Mouse (Mus musculus) frontal cortex, postnatal 10 days (tissue): Measurements from ENCODE around the gene Nbea.
A peak's percentile ranks its signal among the peaks of the same experiment; 100 is the strongest.

Experiments used
- DNase-seq, 2 experiments: peaks; one replicate each; pipeline ENCODE4 v3.0.0; 2022; ENCODE audit warnings: low spot score in 2 of 2, mixed read lengths in 1 of 2

Gene Nbea

DNA sequence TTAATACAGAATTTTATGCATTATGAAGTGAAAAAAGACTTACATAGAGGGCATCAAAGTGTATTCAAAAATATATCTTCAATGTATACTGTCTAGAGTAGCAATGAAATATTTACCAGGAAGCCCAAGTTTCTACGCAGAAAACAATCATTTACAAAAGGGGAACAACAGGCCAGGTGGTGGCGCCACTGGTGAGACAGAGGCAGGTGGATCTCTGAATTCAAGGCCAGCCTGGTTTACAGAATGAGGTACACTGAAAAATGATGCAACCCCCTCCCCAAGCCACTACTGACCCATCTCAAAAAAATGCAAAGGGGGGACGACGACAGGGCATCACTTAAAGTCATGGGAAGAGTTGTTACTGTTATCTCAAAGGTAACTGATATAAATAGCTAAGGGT, 430.9 kb downstream of the Nbea start:
- DNase-seq, result no peak

DNA sequence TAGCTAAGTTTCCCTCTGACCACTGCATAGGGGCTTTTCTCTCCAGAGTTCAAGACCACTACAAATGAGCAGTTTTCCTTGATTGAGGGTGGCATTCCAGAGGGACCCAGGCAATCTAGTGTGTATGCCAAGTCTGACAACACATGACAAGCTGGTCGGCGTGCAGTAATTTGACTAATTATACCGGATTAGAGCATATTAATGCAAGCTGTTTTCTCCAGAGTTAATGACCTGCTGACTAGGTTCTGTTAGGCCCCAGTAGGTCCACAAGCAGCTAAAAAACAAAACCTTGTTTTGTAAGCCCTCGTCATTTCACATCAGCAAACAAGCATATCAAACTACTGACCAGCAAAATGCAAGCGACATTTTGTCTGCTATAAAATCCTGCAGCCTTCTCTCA, 432.1 kb downstream of the Nbea start:
- no peak for DNase-seq

DNA sequence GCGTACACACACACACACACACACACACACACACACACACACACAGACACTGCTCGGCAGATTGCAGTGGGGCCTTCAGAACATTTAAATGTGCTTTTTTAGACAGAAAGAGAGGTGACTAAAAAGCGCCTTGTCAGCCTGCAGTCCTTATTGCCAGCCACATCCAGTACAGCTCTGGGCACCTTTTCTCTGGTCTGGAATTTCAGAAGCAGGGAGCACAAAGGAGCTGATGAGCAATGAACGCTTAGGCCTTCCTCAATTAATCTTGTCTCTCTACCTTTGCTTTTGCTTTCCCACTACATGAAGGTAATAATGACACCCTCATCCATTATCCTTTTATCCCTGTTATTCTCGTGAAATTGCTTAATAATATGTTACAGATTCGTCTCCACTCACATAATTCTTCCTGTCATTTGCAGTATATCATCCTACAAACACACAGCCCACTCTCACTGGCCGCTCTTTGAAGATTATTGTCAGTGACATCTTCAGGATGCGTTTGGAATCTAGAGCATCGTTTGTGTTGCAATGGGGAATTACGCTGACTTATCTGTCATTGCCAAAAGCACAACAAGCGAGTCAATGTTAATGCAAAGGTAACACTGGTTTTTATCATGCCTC, 432.9 kb downstream of the Nbea start:
- no peak for DNase-seq

DNA sequence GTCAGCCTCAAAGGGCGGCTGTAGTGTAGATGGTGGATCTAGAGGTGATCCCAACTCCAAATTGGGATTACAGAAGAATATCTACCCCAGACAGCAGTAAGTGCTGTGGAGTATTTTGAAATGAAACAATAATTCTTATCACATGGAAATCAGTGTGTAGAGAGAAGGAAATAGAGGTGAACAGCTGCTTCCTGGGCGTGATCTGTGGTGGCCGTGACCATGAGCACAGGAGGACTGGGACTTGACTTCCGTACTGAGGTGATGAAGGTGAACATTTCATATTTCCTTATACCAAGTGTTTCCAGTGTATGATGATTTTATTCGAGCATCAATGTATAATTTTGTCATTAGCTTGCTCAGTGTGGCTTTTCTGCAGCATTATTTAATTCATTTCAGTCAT, 439.6 kb downstream of the Nbea start:
- DNase-seq, result no peak

DNA sequence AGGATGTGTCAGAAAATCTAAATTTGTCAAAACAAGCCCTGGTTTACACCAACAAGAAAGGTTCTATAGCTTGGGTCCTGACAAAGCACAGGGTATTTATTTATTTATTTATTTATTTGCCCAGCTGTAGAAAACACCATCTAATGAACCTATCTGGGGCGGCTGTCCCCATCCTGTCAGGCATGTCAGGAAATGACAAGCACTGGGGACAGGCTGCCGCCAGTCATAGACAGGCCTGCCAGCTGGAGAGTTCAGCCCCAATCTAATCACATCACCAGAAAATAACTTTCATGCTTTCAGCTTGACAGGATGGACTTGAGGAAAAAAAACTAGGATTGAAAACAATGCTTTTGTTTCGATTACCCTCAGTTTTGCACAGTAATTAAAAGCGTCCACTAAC, 440.8 kb downstream of the Nbea start:
- DNase-seq, result no peak

DNA sequence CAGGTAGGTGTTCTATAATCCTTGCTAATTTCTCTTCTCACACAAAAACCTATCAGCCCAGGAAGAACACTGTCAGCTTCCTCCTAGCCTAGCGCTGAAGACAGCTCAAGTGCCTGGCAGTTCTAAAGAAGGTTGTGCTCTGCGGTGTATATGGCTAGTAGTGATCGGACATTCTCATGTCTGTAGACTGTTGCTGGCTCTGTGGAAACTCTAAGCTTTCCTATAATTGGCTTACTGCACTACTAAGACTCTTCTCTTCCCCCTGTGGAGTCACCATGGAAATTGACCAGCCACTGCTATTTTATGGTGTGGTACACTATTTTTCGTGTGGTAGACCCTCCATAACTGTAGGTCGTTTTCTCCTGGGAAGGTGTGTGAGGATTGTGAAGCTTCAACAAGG, 441.3 kb downstream of the Nbea start:
- DNase-seq, result no peak

DNA sequence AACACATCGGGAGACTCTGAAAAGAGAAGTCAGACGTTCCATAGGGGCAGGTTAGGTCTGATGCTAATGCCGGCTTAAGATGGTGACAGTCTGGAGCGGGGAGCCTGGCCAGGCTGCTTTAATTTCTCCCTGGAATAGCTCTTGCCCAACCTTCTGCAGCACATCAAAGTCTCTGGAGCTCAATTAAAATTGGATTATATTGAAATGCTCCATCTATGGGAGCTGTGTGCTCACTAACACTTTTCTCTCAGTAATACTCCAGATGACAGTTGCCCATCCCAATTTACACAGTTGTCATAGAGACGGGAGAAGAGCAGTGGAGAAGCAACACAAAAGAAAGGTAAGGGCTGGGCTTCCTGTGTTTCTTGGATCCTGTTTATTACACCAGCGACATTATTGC, 442.1 kb downstream of the Nbea start:
- DNase-seq, result no peak

DNA sequence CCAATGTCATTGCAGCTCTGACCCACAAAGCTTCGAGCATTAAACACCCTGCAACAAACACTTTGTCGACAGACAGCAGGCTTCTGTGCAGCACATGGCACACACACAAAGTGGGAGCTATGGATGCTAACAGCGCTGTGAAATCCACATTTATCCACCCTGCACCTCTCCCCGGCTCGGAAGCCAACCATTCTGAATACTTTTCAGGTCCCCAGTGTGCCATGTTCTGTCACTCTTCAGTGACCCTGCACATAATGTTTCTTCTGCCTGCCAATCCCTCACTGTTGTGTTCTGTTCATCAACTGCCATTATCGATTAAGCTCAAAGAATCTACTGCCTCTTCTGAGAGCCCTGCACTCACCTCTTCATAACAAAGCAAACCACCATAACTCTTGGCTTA, 449.8 kb downstream of the Nbea start:
- DNase-seq, result no peak

DNA sequence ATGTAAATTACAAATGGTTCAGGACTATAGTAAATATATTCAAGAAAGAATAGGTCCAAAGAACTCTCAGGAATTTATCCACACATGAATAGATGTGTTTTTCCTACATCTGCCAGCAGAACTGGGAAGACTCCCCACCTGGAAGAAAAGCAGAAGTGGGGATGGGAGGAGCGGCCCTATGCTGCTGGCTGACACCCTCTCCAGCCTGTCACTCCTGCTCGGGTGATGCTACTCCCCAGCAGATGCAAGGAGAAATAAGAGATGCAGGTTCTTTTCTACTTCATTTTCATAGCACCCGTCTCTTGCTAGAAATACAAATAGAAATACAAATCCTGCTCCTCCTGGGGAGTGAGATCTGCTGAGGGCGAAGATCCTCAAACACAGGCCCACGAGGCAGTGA, 453.0 kb downstream of the Nbea start:
- no peak for DNase-seq

DNA sequence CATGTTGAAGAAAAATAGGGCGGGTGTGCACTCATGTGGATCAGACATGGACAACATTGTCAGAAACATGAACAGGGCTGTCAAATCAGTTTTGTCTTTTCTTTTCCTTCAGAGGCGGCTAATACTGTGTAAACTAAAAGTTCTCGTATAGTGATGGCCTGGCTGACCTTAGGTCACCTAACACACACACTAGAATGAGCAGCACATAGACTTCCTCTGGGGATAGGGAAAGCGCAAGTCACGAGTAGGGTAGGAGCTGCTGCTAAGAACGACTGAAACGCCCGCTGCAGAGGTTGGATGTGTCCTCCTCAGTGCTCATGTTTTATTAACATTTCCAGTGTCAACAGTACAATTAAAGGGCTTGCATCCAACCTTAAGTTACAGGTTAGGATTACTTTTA, 453.4 kb downstream of the Nbea start:
- no peak for DNase-seq

DNA sequence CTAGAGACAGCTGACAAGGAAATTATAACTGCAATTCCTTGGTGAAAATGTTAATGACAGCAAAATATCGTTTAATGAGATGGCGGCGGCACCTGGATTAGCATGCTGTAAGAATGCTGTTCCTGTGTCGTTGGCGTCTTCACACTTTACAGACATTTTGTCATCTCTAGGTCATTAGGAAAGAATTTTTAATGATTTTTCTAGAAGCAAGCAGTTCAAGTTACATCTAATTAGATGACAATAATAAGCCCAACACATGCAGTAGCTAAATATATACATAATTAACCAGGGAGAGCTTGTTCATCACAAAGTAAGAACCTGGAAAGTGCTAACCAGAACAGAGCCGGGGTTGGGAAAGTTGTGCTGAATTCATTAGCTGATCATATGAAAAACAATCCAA, 469.2 kb downstream of the Nbea start:
- no peak for DNase-seq

DNA sequence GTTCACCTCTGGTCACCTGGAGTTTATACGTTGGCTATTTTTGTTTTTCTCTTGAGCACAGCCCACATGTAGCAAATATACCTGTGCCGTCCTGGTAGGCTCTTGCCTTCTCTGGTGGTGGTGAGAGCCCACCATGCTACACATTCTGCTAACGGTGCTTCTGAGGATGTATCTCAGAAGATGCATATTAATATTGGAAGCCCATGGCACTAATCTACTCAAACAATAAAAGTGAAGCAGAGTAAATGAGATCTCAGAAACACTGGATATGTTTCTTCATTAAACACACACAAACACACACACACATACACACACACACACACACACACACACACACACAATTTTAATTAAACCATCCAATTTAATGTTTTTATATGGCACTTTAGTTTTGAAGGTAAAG, 469.6 kb downstream of the Nbea start:
- no peak for DNase-seq

DNA sequence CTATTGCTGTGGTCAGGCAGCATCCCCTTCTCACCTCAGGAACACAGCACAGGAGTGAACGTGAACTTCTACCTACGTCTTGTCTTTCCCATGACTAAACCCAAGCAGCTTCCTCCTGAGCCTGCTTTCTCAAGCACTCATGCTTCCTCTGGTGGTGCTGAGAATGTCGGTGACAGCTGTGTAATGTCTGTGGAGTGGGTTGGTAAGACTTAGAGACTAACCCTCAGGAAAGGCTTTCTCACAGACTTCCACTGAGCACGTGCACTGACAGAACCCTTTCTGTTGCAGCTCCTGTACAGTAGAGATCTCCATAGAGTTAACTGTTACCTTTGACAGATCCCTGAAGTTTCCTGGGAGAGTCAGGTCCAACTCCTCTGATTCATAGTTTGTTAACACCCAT, 473.2 kb downstream of the Nbea start:
- no peak for DNase-seq

DNA sequence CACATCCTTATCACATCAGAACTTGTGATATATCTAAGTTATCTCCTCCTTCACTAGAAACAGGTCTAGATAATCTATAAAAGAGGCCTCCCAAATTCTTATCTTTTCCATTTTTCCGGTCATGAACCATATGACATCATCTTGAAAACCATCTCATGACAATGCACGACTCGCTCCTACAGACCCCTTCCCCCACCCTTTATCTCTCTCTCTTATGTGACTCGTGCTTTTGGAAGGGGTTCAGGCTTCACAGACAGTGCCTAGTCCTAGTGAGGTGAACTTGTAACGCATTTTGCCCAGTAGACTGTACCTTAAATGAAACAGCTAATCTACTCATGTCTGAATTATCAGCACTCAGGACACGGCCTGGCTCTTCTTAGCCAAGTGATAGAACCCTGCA, 481.9 kb downstream of the Nbea start:
- DNase-seq, result no peak

DNA sequence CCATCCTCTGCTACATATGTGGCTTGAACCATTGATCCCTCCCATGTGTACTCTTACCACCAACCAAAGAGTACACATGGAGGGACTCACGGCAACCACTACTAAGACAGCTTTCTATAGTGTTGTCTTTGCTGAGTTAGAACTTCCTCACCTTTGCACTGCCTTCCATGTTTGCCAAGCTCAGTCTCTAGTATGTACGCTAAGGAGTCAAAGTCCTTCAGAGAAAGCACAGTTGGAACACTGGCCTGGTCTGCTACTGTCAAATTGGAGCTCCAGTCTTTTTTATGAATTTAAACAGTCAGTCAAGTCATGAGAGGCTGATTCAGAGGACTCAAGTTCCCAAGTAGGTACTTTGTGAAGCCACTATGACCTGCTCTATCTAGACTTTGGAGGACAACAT, 486.3 kb downstream of the Nbea start:
- no peak for DNase-seq

DNA sequence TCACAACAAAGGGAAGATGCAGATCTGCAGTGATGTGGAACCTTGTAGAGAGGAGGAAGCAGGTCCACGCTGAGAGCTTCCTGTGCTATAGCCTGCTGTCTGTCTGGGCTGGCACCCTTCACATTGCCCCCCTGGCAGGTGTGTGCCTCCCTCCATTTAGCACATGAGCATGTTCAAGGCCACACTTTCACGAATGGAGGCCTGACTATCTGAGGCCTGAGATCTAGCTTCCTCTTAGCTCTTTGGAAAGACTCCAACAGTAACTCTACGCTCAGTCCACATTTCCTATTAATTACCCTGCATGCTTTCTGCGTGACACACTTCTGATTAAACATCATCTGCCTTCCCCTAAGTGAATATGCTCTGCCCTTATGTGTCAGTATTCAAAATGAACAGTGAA, 490.4 kb downstream of the Nbea start:
- no peak for DNase-seq

DNA sequence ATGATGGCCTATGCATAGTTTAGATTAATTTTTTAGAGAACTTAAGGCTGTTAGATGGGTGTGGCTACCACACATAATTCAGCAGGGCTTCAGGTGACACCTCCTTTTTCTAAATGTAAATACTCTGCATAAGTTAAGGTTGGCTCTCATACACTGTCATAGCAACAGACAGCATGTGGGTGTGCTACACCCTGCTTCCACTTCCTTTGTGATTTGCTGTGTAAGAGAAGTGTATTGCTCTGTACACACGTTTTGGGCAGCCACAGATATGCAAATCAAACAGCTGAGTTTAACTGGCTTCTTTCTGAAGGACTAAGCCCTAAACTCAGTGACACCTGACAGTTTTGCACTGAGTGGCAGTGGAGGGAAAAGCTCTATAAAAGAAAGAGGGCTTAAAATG, 495.4 kb downstream of the Nbea start:
- DNase-seq, result no peak

DNA sequence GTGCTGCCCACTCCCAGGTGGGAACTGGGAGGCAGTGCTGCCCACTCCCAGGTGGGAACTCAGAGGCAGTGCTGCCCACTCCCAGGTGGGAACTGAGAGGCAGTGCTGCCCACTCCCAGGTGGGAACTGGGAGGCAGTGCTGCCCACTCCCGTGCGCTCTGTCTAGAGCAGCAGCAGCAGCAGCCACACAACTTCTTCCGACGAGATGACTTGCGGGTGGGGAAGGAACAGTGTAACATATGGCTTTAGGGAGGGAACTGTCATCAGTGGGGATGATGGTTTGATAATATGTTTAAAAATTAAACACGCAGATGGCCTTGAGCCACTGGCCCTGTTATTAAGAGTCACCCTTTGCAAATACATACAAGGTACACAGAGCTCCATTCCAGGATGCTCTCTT, 496.5 kb downstream of the Nbea start:
- no peak for DNase-seq

DNA sequence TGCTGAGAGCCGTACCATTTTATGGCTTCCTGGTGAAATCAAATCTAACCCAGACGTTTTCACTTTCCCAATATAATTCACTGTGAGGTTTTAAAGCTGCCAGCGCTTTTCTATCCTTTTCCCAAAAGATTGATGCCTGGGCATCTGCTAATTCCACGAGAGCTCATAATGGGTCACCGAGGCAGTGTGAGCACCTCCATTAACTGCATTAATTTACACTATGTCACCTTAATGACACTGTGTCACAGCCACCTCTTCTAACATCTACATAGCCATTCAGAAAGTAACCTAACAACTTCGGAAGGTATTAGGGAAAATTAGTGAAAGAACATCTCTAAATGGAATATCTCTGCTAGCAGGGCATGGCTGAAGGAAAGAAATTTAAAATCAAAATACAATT, 497.9 kb downstream of the Nbea start:
- DNase-seq, result no peak

DNA sequence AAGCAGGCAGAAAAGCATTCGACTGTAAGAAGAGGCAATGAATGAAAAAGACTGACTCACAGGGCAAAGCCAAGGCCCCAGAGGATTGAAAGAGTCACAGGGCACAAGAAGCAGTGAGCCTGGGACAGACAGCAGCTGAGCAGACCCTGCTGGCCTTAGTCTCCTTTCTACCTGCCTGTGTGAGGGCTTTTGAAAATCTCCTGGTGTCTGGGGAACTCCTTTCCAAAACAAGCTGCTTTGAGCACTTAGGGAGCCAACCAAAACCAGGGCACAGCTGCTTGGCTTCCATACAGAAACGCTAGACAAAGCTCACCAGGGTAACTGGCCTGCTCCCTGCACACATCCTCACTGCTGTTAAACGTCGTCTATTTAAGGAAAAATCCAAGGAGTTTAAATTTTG, 498.6 kb downstream of the Nbea start:
- DNase-seq, result peak in 1 of 2 experiments; percentile 17

DNA sequence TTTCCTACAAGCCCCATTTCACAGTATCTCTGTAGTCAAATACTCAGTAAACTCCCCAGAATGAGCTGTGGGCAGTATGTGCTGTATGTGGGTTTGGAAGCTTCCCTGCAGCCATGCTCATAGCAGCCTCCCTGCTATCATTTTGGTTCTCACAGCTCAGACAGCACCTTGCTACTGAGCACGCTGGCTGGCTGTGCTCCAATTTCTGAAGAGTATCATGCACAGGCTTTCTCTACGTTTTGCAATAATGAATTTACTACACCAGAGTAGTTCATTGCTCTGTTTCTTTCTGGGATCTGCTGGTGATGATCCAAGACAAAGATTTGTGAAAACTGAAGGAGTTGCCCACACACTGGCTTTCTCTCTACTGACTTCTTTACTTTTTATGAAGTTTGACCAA, 505.8 kb downstream of the Nbea start:
- DNase-seq, result no peak

DNA sequence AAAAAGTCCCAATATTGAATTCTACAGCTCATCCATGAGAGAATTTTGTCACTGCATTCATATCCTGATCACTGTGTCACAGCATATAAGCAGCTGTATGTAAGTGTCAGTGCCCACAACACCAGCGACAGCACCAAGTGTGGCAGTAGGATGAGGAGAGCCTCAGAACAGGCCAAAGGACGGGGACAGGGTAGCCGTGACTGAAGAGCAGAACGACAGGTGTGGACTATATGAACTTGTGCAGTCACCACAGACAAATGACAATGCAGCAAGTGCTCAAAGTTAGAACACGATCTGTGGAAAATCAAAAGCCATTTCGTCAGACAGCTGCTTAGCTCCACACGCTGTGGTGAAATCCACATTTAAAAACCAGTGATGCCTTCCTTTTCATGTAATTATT, 509.3 kb downstream of the Nbea start:
- DNase-seq, result no peak

DNA sequence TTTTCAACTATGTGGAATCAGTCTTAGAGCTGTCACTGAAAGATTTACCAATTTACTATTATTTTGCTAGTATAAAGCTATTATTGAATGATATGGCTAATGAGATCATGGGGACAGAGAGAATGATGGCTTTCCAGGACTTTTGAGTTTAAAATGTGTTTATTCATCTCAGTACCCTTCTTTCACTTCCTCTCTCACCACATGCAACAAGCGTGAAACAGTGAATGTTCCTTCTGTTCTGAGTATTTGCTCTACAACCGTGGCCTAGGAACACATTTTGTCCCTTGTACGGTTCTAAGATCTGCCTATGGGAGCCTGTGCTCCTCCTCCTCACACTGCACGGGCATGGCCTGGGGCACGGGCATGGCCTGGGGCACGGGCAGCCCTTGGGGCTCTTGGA, 516.5 kb downstream of the Nbea start:
- DNase-seq, result no peak

DNA sequence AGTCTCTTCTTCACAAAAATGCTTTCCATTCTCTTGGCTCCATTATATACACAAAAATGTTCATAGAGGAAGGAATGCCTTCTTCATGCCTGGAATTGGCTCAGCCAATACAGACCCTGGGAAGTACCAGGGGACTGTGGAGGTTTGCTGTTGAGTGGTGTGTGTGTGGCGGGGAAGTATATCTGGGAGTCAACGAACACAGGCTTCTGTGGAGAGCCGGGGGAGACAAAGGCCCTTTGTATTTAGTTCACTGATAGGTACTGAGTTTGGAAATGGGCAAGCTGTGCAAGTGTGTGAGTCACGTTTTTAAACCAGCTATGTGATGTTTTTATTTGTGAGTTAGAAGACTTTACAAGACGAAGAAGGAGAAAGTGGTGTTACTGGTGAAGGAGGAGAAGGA, 517.6 kb downstream of the Nbea start:
- no peak for DNase-seq

DNA sequence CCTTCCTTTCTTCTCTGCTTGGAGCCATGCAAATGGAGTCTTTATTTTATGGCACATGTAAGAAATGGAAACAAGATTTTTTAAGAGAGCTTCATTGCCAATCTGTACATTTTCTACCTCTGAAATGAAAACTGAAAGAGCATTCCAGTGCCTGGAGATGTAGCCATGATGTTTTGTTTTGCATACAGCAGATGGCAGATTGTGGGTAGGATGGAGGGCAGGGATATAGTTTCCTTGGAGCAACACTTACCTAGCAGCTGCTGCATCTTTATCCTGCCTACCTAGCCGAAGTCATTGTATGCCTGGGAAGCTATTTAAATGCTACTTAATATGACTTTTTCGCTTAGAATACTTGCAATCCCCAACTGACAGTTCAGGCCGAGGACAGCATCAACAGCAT, 518.8 kb downstream of the Nbea start:
- DNase-seq, result no peak
